Mouse (Mus musculus) heart, embryonic 14.5 days (tissue): ENCODE measurements around the gene Spata17. TPM values are rescaled to one million over a fixed set of nuclear protein-coding genes. Genes with fewer than 3 reads are reported as not detected.

Experiments used
- ATAC-seq: fragments of 200-750 bp; cut with Nextera tagmentation; 2 replicates; pipeline ENCODE4 v1.8.0; 2017; ENCODE audit warnings: low read depth, moderate TSS enrichment; ENCODE audit not compliant: insufficient number of reproducible peaks, insufficient read depth, low FRiP score
- H3K27ac ChIP-seq, 2 experiments: fragments of 200-500 bp in 1 of 2; fragments of 300-500 bp in 1 of 2; sonication (generic) in 1 of 2; replicated peaks in 1 of 2; 2 replicates each; pipeline ENCODE4 v1.5.1; 2012 to 2014; ENCODE audit warnings: low read depth in 2 of 2, low read length in 2 of 2, control low read depth in 1 of 2, mild to moderate bottlenecking in 1 of 2, mixed read lengths in 1 of 2; ENCODE audit not compliant: control insufficient read depth in 1 of 2, insufficient read depth in 1 of 2
- H3K27me3 ChIP-seq: fragments of 300-500 bp; sonication (generic); 2 replicates; pipeline ENCODE4 v1.6.1; 2014; ENCODE audit warnings: mild to moderate bottlenecking, low read length, control low read depth; ENCODE audit not compliant: control insufficient read depth, insufficient read depth
- H3K36me3 ChIP-seq: fragments of 300-500 bp; sonication (generic); 2 replicates; pipeline ENCODE4 v1.6.1; 2014; ENCODE audit warnings: mild to moderate bottlenecking, control low read depth, low read length, mixed read lengths; ENCODE audit not compliant: control insufficient read depth, insufficient read depth
- H3K4me1 ChIP-seq, 2 experiments: fragments of 200-500 bp in 1 of 2; fragments of 300-500 bp in 1 of 2; sonication (generic) in 1 of 2; 2 replicates each; pipeline ENCODE4 v1.6.1; 2012 to 2014; ENCODE audit warnings: low read length in 2 of 2, control low read depth in 1 of 2, mixed read lengths in 1 of 2; ENCODE audit not compliant: control insufficient read depth in 2 of 2, insufficient read depth in 2 of 2
- H3K4me2 ChIP-seq: fragments of 300-500 bp; sonication (generic); 2 replicates; pipeline ENCODE4 v1.6.1; 2014; ENCODE audit warnings: mild to moderate bottlenecking, low read length
- H3K4me3 ChIP-seq, 2 experiments: fragments of 200-500 bp in 1 of 2; fragments of 300-500 bp in 1 of 2; sonication (generic) in 1 of 2; 2 replicates each; pipeline ENCODE4 v1.5.1; 2012 to 2014; ENCODE audit warnings: low read length in 2 of 2, mild to moderate bottlenecking in 2 of 2, control low read depth in 1 of 2, low read depth in 1 of 2, moderate library complexity in 1 of 2; ENCODE audit not compliant: control insufficient read depth in 1 of 2, insufficient read depth in 1 of 2
- H3K9ac ChIP-seq: fragments of 300-500 bp; sonication (generic); 2 replicates; pipeline ENCODE4 v1.6.1; 2014; ENCODE audit warnings: mild to moderate bottlenecking, low read length
- H3K9me3 ChIP-seq: fragments of 300-500 bp; sonication (generic); 2 replicates; pipeline ENCODE4 v1.6.1; 2016; ENCODE audit warnings: low read length, control low read depth; ENCODE audit not compliant: control insufficient read depth
- WGBS: fragments of 180-500 bp; shearing (Covaris S2); extraction: QIAGEN DNeasy Blood & Tissue Kit; methylation state at CpG from one replicate; pipeline ENCODE4 v1.1.7; 2014; 5-methylcytosine and 5-hydroxymethylcytosine counted together
- polyA plus RNA-seq: library from polyadenylated mRNA; unstranded; fragments of >200 nt; fragmentation: Nextera tagmentation; extraction: Ambion mirVana; gene quantifications from 2 replicates; pipeline ENCODE4 v1.2.1, GENCODE M21; 2014

Gene Spata17
- polyA plus RNA-seq, 1 experiment from 2014 or later = 0.27 TPM

DNA sequence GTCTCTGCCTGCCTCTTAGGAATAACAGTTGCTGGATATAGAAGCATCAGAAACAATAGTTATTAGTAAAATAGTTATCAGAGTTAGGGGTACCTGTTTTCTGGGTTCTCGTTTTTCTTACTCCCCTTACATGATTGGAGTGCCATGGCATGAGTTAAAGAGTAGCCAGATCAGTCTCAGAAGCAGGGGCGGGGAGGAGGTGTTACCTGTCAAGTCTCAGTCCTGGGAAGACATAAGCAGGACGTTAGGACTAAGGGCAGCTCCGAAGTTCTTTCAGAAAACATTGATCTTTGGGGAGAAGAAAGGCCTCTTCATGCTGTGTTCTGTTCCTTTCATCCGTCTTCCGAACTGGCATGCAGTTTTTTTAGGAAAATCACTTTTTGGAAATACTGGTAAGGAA, 5.5 kb upstream of the Spata17 start:
- ATAC-seq = no peak
- Histone ChIP-seq H3K4me3 (no peak overlapping the region), H3K9ac (no peak overlapping the region), H3K36me3 (peaks cover 4% of the 10 kb centered on the region; the same call in 1 of the 2 replicates), H3K4me1 (peaks cover under 1 to 5% of the 10 kb centered on the region in 2 experiments; a peak in 2 of 4 replicates), H3K27ac (no peak overlapping the region), H3K4me2 (no peak overlapping the region), H3K9me3 (no peaks in the 10 kb centered on the region), H3K27me3 (no peaks in the 10 kb centered on the region)
- WGBS = 77% methylated on average over 6 of the region's 6 CpGs

DNA sequence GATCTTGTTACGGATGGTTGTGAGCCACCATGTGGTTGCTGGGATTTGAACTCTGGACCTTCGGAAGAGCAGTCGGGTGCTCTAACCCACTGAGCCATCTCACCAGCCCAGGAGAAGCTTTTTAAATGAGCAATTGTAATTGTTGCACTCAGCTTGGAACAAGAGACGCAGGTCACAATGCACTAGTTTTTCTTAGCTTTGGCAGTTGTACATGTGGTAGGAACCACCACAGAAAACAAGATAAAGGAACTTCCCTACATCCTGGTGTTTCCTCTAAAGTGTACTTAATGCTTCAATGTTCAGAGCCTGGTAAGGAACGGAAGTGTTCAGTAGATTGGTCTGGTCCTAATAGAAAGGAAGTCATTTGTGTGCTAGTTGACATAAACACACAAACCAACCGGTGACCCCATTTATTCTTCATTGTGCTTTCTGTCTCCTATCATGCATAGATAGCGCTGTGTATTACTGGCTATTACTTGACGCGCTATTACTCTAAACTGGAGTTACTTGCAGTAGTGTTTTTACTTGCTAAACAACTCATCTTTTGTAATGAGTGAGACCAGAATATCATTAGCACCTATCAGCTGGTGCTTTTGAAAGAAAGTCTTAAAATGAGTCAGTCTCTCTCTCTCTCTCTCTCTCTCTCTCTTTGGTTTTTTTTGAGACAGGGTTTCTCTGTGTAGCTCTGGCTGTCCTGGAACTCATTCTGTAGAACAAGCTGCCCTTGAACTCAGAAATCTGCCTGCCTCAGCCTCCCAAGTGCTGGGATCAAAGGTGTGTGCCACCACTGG, 1.6 kb upstream of the Spata17 start:
- peaks cover 0 to 7% of the 10 kb centered on the region in 2 experiments; a peak in 2 of 4 replicates for H3K4me1 ChIP-seq
- 83% methylated on average over 9 of the region's 9 CpGs for WGBS
- no peaks in the 10 kb centered on the region for H3K36me3 ChIP-seq
- no peak overlapping the region for H3K4me3 ChIP-seq
- no peaks in the 10 kb centered on the region for H3K9me3 ChIP-seq
- no peak for ATAC-seq
- H3K27ac ChIP-seq = no peak overlapping the region
- no peak overlapping the region for H3K9ac ChIP-seq
- no peaks in the 10 kb centered on the region for H3K27me3 ChIP-seq
- H3K4me2 ChIP-seq = no peak overlapping the region

DNA sequence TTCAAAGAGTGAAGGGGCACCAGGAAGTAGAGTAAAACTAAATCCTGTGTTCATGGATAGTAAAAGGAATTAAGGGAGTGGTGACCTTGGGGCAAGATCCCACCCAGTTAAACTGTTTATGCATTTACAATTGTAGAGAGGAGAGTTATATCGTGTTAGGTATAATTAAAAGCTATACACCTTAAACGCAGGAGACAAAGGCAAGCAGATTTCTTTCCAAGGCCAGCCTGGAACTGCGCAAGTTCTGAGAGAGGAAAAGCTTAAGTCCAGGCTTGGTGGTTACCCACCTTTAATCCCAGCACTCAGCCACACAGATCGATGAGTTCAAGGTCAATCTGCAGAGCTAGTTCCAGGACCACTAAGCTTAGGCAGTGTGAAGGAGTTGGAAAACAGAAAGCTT, 4.5 kb downstream of the Spata17 start:
- Histone ChIP-seq H3K9me3 (no peaks in the 10 kb centered on the region), H3K4me1 (peaks cover 0 to 2% of the 10 kb centered on the region in 2 experiments; a peak in 1 of 4 replicates), H3K4me2 (no peak overlapping the region), H3K27me3 (no peaks in the 10 kb centered on the region), H3K9ac (no peak overlapping the region), H3K27ac (no peak overlapping the region), H3K36me3 (no peaks in the 10 kb centered on the region), H3K4me3 (no peak overlapping the region)
- no peak for ATAC-seq
- 79% methylated on average over 4 of the region's 4 CpGs for WGBS

DNA sequence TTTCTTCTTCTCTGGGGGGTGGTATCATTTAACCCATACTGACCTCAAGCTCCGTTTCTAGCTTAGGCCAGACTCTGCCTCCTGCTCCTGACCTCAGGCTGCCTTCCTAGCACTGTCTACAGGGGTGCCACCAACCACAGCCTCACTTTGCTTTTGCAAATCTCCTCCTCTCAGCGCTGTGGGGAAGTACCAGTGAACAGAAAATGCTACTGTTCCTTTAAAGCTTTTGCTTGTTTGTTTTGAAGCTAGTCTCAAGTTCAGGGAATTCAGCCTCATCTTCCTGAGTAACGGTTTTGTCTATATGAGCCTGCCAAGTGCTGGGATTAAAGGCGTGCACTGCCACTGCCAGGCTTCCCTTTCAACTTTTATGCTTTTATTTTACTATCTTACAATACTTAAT, 5.8 kb downstream of the Spata17 start:
- no peak overlapping the region for H3K9ac ChIP-seq
- no peak overlapping the region for H3K4me2 ChIP-seq
- 62% methylated on average over 4 of the region's 4 CpGs for WGBS
- no peak for ATAC-seq
- H3K36me3 ChIP-seq = no peaks in the 10 kb centered on the region
- H3K27me3 ChIP-seq = no peaks in the 10 kb centered on the region
- H3K4me3 ChIP-seq = no peak overlapping the region
- H3K27ac ChIP-seq = no peak overlapping the region
- H3K4me1 ChIP-seq = no peaks in the 10 kb centered on the region
- no peaks in the 10 kb centered on the region for H3K9me3 ChIP-seq

DNA sequence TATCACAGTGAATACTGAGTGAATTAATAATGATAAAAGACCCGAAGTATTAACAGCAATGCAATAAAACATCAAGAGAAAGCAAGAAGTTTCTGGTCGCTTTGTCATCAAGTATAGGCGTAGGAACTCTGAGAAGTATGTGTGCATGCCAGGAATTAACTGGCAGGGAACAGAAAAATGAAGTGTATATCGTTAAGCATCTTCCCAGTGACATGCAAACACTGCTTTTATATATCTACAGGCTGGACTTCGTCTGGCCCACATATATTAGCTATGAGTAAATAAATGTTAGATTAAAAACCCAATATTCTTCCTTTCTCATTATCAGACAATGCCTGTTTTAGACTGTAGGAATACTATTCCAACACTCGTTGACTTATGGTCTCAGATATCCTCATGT, 9.8 kb downstream of the Spata17 start:
- ATAC-seq = no peak
- 73% methylated on average over 6 of the region's 6 CpGs for WGBS
- no peak overlapping the region for H3K4me2 ChIP-seq
- H3K9me3 ChIP-seq = no peaks in the 10 kb centered on the region
- H3K4me1 ChIP-seq = no peaks in the 10 kb centered on the region
- no peak overlapping the region for H3K9ac ChIP-seq
- no peaks in the 10 kb centered on the region for H3K36me3 ChIP-seq
- no peak overlapping the region for H3K27ac ChIP-seq
- no peak overlapping the region for H3K4me3 ChIP-seq
- no peaks in the 10 kb centered on the region for H3K27me3 ChIP-seq

DNA sequence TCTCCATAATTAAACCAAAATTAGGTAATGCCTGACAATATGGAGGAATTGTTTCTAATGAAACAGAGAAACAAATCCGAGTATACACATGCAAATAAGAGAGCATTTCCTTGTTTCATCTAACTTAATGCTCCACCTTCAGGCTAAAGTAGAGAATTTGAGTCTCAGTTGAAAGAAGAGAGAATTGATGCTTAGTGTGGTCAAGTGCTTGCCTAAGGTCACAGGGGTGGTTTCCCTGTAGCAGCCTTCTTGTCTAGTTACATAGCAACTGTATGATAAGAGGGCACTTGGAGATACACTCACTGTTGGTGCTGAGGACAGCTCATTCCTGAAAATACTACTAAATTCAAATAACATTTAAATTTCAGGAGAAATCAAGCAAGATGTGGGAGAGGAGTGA, 36.7 kb downstream of the Spata17 start:
- H3K9ac ChIP-seq = no peak overlapping the region
- no peak for ATAC-seq
- H3K36me3 ChIP-seq = no peaks in the 10 kb centered on the region
- H3K4me1 ChIP-seq = no peaks in the 10 kb centered on the region
- no peak overlapping the region for H3K4me2 ChIP-seq
- no peaks in the 10 kb centered on the region for H3K27me3 ChIP-seq
- H3K27ac ChIP-seq = no peak overlapping the region
- no peak overlapping the region for H3K4me3 ChIP-seq
- H3K9me3 ChIP-seq = no peaks in the 10 kb centered on the region
- WGBS = 61% methylated on average over 1 of the region's 1 CpGs

DNA sequence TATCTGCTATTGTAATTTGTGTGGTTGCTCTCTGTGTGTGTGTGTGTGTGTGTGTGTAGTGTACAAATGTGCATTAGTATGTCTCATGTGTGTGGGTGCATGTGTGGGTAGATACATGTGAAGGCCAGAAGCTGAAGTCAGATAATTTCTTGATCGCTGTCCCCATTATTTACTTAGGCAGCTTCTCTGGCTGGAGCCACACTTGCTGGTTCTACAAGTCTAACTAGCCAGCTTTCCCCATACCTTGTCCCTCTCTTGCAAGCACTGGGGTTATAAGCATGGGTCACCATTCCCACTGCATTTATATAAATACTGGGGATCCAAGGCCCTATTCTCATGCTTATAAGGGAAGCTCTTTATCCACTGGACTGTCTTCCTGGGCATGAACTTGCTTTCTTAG, 39.3 kb downstream of the Spata17 start:
- Histone ChIP-seq H3K4me3 (no peak overlapping the region), H3K9ac (no peak overlapping the region), H3K36me3 (no peaks in the 10 kb centered on the region), H3K27ac (no peak overlapping the region), H3K4me2 (no peak overlapping the region), H3K9me3 (no peaks in the 10 kb centered on the region), H3K27me3 (no peaks in the 10 kb centered on the region), H3K4me1 (no peaks in the 10 kb centered on the region)
- no peak for ATAC-seq
- 79% methylated on average over 1 of the region's 1 CpGs for WGBS

DNA sequence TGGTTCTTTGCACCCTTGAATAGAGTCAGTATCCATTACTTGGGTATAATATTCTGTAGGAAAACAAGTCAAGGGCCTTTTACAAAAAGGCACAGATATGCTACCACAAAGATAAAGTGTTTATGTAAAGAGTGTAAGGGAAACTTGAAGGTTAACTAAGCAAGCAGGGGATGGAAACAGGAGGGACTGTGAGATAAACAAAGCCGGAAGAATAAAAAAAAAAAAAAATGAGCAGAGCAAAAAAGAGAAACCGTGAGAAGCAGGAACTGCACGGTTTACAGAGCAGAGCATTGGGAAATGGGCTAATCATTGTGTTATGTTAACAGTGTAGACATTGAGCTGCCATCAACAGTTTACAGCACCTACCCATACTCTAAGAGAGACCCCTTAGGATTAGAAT, 44.9 kb downstream of the Spata17 start:
- Histone ChIP-seq H3K36me3 (no peaks in the 10 kb centered on the region), H3K4me1 (no peaks in the 10 kb centered on the region)
- WGBS = 43% methylated on average over 3 of the region's 3 CpGs

More for the DNA sequence above, 44.9 kb downstream of the Spata17 start:
- no peaks in the 10 kb centered on the region for H3K27me3 ChIP-seq
- no peak overlapping the region for H3K9ac ChIP-seq
- no peak overlapping the region for H3K4me3 ChIP-seq
- H3K9me3 ChIP-seq = no peaks in the 10 kb centered on the region
- ATAC-seq = no peak
- H3K27ac ChIP-seq = no peak overlapping the region
- no peak overlapping the region for H3K4me2 ChIP-seq
